8 mouse cellular contexts compared by ENCODE assay signal in the genomic region with DNA sequence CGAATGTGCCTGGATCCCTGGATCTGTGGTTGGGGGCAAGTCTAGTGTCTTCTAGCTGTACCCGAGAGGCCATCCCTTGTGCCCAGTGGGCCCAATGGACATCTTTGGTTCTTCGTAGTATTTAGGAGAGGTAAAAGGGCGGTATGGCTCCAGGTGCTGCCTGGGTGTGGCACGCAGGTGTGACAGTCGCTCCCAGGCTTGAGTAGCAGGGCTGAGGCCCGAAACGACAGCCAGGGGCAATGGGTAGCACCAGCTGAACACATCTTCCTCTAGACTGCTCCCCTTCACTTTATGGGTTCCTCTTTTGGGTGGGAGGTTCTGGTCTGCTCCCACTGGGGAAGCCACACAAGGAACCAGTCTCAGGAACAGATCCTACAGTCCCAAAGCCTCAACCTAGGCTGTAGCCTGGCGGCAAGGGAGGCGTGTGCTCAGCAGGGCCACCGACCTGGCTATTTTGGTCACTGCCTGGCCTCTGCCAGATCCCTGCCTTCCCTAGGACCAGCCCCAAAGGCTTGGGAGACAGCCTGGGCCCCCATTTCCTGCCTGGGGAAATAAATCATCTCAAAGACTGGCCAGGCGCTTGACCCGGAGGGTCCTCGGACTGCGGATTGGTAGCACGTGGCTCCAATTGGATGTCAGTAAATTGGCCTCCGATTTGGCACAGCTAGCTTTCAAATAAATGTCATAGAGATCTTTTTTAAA. TPM values are rescaled to one million over a fixed set of nuclear protein-coding genes. Genes with fewer than 3 reads are reported as not detected.
A peak's percentile ranks its signal among the peaks of the same experiment; 100 is the strongest.
DNase-seq lines count a peak whose midpoint lies in the region; ATAC-seq and TF ChIP-seq lines count a peak whose summit lies in the region.

No protein-coding gene starts in this region.

- no peaks in the 10 kb centered on the region for H3K27me3 ChIP-seq in spleen, adult 2 months (ENCODE audit: control insufficient read depth, insufficient read depth, low read length)
- H3K27me3 ChIP-seq in hindbrain, postnatal 0 days (ENCODE audit: insufficient read depth, low read length): no peaks in the 10 kb centered on the region
- H3K27me3 ChIP-seq in liver, embryonic 14.5 days (ENCODE audit: control insufficient read depth, insufficient read depth, low read length): no peaks in the 10 kb centered on the region
- no peaks in the 10 kb centered on the region for H3K27me3 ChIP-seq in myocyte (ENCODE audit: control insufficient read depth, insufficient read depth, insufficient read length)

- ATAC-seq in hindbrain, postnatal 0 days: 0 out of 2 replicates have a peak, but pooled peaks have one; percentile 9
- ATAC-seq in liver, embryonic 14.5 days (ENCODE audit: insufficient read depth): no peak
- ATAC-seq in CD4-positive, CD25-positive, alpha-beta regulatory T cell, adult 4 months: no peak

- peak overlapping the region; percentile 91 for H3ac ChIP-seq in myocyte (ENCODE audit: control insufficient read depth, insufficient read length)

- peak overlapping the region; percentile 77 for H3K9ac ChIP-seq in hindbrain, postnatal 0 days (replicated peaks; ENCODE audit: low read length)
- H3K9ac ChIP-seq in liver, embryonic 14.5 days (replicated peaks): peak overlapping the region; percentile 86

- no peak for TF ChIP-seq POLR2A in spleen, adult 2 months (IDR thresholded peaks at IDR 0.05; ENCODE audit: low read depth, low read length)
- peak; percentile 13 for TF ChIP-seq POLR2A in myocyte (IDR thresholded peaks at IDR 0.05; ENCODE audit: insufficient read length, low read depth)

- no peaks in the 10 kb centered on the region for H3K9me3 ChIP-seq in hindbrain, postnatal 0 days (ENCODE audit: low read length)
- H3K9me3 ChIP-seq in liver, embryonic 14.5 days (ENCODE audit: control insufficient read depth, low read length): no peaks in the 10 kb centered on the region

- no peak for TF ChIP-seq CTCF in spleen, adult 2 months (IDR thresholded peaks at IDR 0.05; ENCODE audit: extremely low read depth, insufficient read depth, insufficient read length, insufficient replicate concordance)
- peak; percentile 2; the same call in 1 of the 2 replicates for TF ChIP-seq CTCF in hindbrain, postnatal 0 days (IDR thresholded peaks at IDR 0.05; ENCODE audit: low read depth)
- TF ChIP-seq CTCF in liver, embryonic 14.5 days (IDR thresholded peaks at IDR 0.05; ENCODE audit: low read depth): 0 out of 2 replicates have a peak, but pooled peaks have one; percentile 4

- intact Hi-C loops in gastrocnemius, postnatal 14 days (cut with DNase I; ENCODE audit: low total_unique reads): loop anchor here (5.0 kb wide), 1 partner anchor 42 kb away; no protein-coding TSS in a partner anchor

- DNase-seq in spleen, adult 2 months (ENCODE audit: low read depth in 1 of 2, low spot score in 2 of 2): peak in 1 of 2 experiments; percentile 20
- DNase-seq in spleen, adult 12 weeks (ENCODE audit: low spot score): no peak
- peak; percentile 65 to 68 for DNase-seq in cerebellum, postnatal 25 days
- peak; percentile 75 for DNase-seq in gastrocnemius, postnatal 14 days
- DNase-seq in hindbrain, postnatal 0 days (ENCODE audit: low spot score): no peak
- no peak for DNase-seq in liver, embryonic 14.5 days (ENCODE audit: low read depth in 3 of 3, low spot score in 3 of 3)

- peaks cover 14% of the 10 kb centered on the region; the same call in 1 of the 2 replicates for H3K4me1 ChIP-seq in spleen, adult 2 months (ENCODE audit: control insufficient read depth, insufficient read depth, insufficient read length)
- peaks cover 16% of the 10 kb centered on the region for H3K4me1 ChIP-seq in hindbrain, postnatal 0 days (ENCODE audit: insufficient read depth, low read length)
- peaks cover 13 to 30% of the 10 kb centered on the region in 2 experiments for H3K4me1 ChIP-seq in liver, embryonic 14.5 days (replicated peaks; ENCODE audit: control insufficient read depth in 2 of 2, insufficient read depth in 2 of 2, low read length in 1 of 2)

- H3K36me3 ChIP-seq in spleen, adult 2 months (ENCODE audit: control insufficient read depth, insufficient read depth, low read length): no peaks in the 10 kb centered on the region
- no peaks in the 10 kb centered on the region for H3K36me3 ChIP-seq in hindbrain, postnatal 0 days (ENCODE audit: insufficient read depth, low read length)
- no peaks in the 10 kb centered on the region for H3K36me3 ChIP-seq in liver, embryonic 14.5 days (replicated peaks; ENCODE audit: control insufficient read depth, insufficient read depth, low read depth)
- no peaks in the 10 kb centered on the region for H3K36me3 ChIP-seq in myocyte (ENCODE audit: control insufficient read depth, insufficient read depth)

- peak overlapping the region; percentile 89 for H3K4me3 ChIP-seq in spleen, adult 2 months (ENCODE audit: extremely low read depth, insufficient read depth, insufficient read length)
- peak overlapping the region; percentile 63 for H3K4me3 ChIP-seq in hindbrain, postnatal 0 days (ENCODE audit: low read length)
- peak overlapping the region; percentile 64 to 77 for H3K4me3 ChIP-seq in liver, embryonic 14.5 days (ENCODE audit: insufficient read depth in 1 of 2, low read depth in 2 of 2, low read length in 2 of 2)
- peak overlapping the region; percentile 100 for H3K4me3 ChIP-seq in myocyte

- peak overlapping the region; percentile 97 for H3K27ac ChIP-seq in spleen, adult 2 months (ENCODE audit: insufficient read depth, low read length)
- peak overlapping the region; percentile 95 for H3K27ac ChIP-seq in hindbrain, postnatal 0 days
- H3K27ac ChIP-seq in liver, embryonic 14.5 days: no peak overlapping the region; the same call in 1 of the 2 replicates

- WGBS in spleen, adult 2 months: 8% methylated on average over 17 of the region's 17 CpGs
- 14% methylated on average over 17 of the region's 17 CpGs for whole genome bisulfite sequencing in hindbrain, postnatal 0 days
- 10% methylated on average over 17 of the region's 17 CpGs for WGBS in liver, embryonic 14.5 days (ENCODE audit: insufficient replicate concordance)

- peak overlapping the region; percentile 79 for H3K4me2 ChIP-seq in hindbrain, postnatal 0 days (ENCODE audit: low read depth, low read length)
- H3K4me2 ChIP-seq in liver, embryonic 14.5 days (ENCODE audit: low read depth): peak overlapping the region; percentile 98
- peak overlapping the region; percentile 90 for H3K4me2 ChIP-seq in myocyte (ENCODE audit: low read depth)

- no peak for TF ChIP-seq EP300 in liver, embryonic 14.5 days (IDR thresholded peaks at IDR 0.05; ENCODE audit: low read depth)

- peaks cover 59% of the 10 kb centered on the region for H3K79me2 ChIP-seq in myocyte (ENCODE audit: control insufficient read depth, insufficient read depth)

TF ChIP-seq in myocyte, 11 proteins besides CTCF, POLR2A, EP300 and RAD21:
- no peak for TF ChIP-seq SRF (IDR thresholded peaks at IDR 0.05; ENCODE audit: control insufficient read depth, insufficient read length, low read depth)
- no peak for TF ChIP-seq USF1 (IDR thresholded peaks at IDR 0.05; ENCODE audit: low read depth)
- peak; percentile 51 for TF ChIP-seq POLR2AphosphoS2 (IDR thresholded peaks at IDR 0.05; ENCODE audit: insufficient read length, low read depth)
- peak in 1 of 3 experiments; percentile 7 for TF ChIP-seq MYOG (IDR thresholded peaks at IDR 0.05; ENCODE audit: control insufficient read depth in 1 of 3, insufficient read depth in 1 of 3, insufficient read length in 2 of 3, low read depth in 2 of 3)
TF ChIP-seq in myocyte: peak in this region for 2.

RNA-seq across cellular contexts. Expression of gene Slc6a6, which starts 1.1 kb away (rescaled TPM):
- polyA plus RNA-seq in spleen, adult 2 months (2012; rRNA removed): 76.1 and 93.6 TPM in 2 replicates
- 10 to 100 TPM; 33.5 to 39.8 TPM for total RNA-seq in gastrocnemius, postnatal 14 days (2021)
- 78.2 and 85.6 TPM in 2 replicates for total RNA-seq in hindbrain, postnatal 0 days (2014; rRNA removed)
- 116 and 119 TPM in 2 replicates for polyA plus RNA-seq in hindbrain, postnatal 0 days (2015; fragmentation: Nextera tagmentation; extraction: Ambion mirVana)
- polyA plus RNA-seq in liver, embryonic 14.5 days (2012; rRNA removed): 8.0 and 9.0 TPM in 2 replicates
- 7.5 and 11.4 TPM in 2 replicates for polyA plus RNA-seq in liver, embryonic 14.5 days (2014; fragmentation: Nextera tagmentation; extraction: Ambion mirVana)
- polyA plus RNA-seq in myocyte (2012; fragmentation: generic; extraction: Trizol): 98.2 TPM
- polyA plus RNA-seq in CD4-positive, CD25-positive, alpha-beta regulatory T cell, adult 4 months (2017; shearing (Covaris generic)): 10 to 100 TPM; 43.3 to 45.1 TPM

Comparison
In these comparisons a context has a peak if more than half of its experiments do, and no peak if none do; other contexts are left out.
1. DNase-seq: peak in cerebellum, postnatal 25 days (2 of 2) and gastrocnemius, postnatal 14 days (single experiment); none in spleen, adult 12 weeks (single experiment), hindbrain, postnatal 0 days (single experiment) and liver, embryonic 14.5 days (0 of 3).
2. Peak in every context shown above with its lines, with median percentiles within 50 percentile points of each other: H3K4me3 ChIP-seq and H3K4me2 ChIP-seq.